Mouse (Mus musculus): ENCODE data around the gene Cadm2. TPM values are rescaled to one million over a fixed set of nuclear protein-coding genes. Genes with fewer than 3 reads are reported as not detected.

Cadm2 gene
- 4.6 and 5.3 TPM in 2 replicates for polyA plus RNA-seq (2014; fragmentation: Nextera tagmentation; extraction: Ambion mirVana)

DNA sequence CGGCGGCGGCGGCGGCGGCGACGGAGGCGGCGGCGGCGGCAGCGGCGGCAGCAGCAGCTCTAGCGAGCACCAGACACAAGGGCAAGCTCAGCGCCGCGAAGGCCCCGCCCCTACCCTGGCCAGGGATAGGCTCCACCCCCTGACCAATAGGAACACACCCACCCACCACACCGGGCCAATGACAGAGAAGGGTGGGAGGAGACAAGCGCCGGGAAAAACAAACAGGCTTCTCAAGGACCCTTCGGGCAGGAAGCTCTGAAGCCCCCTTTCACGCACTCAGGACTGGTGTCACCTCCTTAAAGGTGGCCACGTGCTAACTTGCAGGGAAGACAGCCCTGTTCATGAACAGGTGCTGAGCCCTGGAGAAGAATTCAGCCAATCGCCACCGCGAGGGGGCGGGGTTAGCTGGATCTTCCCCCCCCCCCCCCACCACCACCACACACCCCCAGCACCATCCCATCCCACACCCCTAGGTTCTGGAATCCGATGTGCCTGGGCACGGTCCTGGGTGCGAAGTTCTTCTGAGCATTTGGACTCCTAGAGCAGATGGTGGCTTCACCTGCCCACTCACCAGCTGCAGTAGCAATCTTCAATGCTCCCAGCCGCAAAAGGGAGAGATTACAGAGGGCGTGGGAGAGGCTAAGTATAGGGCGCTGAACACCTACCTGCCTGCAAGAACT is at the start of gene Cadm2:
Gene Cadm2 (minus strand): TSS at position 83 of the 680 bp plus-strand sequence.
- H3K9me3 ChIP-seq (ENCODE audit: control insufficient read depth, low read depth, low read length): no peaks in the 10 kb centered on the region
- H3K36me3 ChIP-seq (ENCODE audit: control insufficient read depth, insufficient read depth, low read length): no peaks in the 10 kb centered on the region
- peak within 1 kb of the TSS; percentile 76 for H3K4me2 ChIP-seq (replicated peaks; ENCODE audit: low read depth, low read length)
- H3K4me3 ChIP-seq (ENCODE audit: low read depth, low read length): peak within 1 kb of the TSS; percentile 60
- H3K4me1 ChIP-seq (ENCODE audit: control insufficient read depth, insufficient read depth, low read length): no peaks in the 10 kb centered on the region
- H3K27me3 ChIP-seq (ENCODE audit: control insufficient read depth, insufficient read depth, low read length): 0 out of 2 replicates have a peak, but pooled peaks cover 2% of the 10 kb centered on the region
- peak; percentile 100 for ATAC-seq (ENCODE audit: insufficient number of reproducible peaks, insufficient read depth, low FRiP score, low read depth)
- no peak within 1 kb of the TSS for H3K27ac ChIP-seq (ENCODE audit: low read length)
- peak within 1 kb of the TSS; percentile 6; the same call in 1 of the 2 replicates for H3K9ac ChIP-seq (replicated peaks; ENCODE audit: low read depth, low read length)
- 1% methylated on average over 21 of the region's 35 CpGs for WGBS

DNA sequence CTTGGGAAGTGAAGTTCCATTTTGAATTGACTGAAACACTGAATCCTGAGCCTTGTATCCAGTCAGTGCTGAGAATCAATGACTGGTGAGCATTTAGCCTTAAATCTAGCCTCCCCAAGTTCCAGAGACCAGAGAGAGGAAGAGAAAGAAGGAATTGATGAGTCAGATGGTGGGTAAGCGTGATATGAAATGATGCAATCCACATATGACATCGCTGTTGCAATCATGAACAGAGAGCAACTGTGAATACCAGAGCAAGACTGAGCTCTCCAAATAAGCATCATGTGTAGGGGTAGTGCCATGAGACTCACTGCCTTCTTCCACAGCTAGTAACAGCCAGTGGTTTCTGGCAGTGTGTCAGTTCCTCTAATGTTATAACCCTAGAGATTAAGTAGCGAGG is 26.2 kb upstream of the Cadm2 start:
- H3K36me3 ChIP-seq (ENCODE audit: control insufficient read depth, insufficient read depth, low read length): no peaks in the 10 kb centered on the region
- H3K4me3 ChIP-seq (ENCODE audit: low read depth, low read length): no peak overlapping the region
- WGBS: 90% methylated on average over 3 of the region's 3 CpGs
- no peaks in the 10 kb centered on the region for H3K4me1 ChIP-seq (ENCODE audit: control insufficient read depth, insufficient read depth, low read length)
- no peak overlapping the region for H3K4me2 ChIP-seq (replicated peaks; ENCODE audit: low read depth, low read length)
- no peak overlapping the region for H3K9ac ChIP-seq (replicated peaks; ENCODE audit: low read depth, low read length)
- H3K27ac ChIP-seq (ENCODE audit: low read length): no peak overlapping the region
- H3K9me3 ChIP-seq (ENCODE audit: control insufficient read depth, low read depth, low read length): no peaks in the 10 kb centered on the region
- no peaks in the 10 kb centered on the region for H3K27me3 ChIP-seq (ENCODE audit: control insufficient read depth, insufficient read depth, low read length)
- no peak for ATAC-seq (ENCODE audit: insufficient number of reproducible peaks, insufficient read depth, low FRiP score, low read depth)

DNA sequence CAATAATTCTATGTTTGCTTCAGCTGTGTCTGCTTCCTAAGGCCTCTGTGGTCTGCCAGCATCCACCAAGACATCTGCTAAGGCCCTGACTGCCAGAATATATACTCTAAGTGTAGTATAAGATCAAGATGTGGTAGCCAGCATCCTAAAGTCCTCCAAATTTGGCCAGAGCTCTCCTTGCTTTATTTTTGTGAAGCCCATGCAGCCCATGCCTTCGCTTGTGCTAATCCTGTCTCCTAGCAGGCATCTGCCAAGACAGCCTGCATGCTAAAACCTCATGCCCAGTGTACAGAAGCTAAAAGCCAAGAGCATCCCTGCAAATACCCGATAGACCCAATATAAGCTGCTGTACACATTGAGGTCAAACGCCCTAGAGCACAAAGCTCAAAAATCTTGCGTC is 22.9 kb upstream of the Cadm2 start:
- no peak for ATAC-seq (ENCODE audit: insufficient number of reproducible peaks, insufficient read depth, low FRiP score, low read depth)
- Histone ChIP-seq H3K4me2 (replicated peaks; ENCODE audit: low read depth, low read length) (no peak overlapping the region), H3K36me3 (ENCODE audit: control insufficient read depth, insufficient read depth, low read length) (no peaks in the 10 kb centered on the region), H3K9me3 (ENCODE audit: control insufficient read depth, low read depth, low read length) (no peaks in the 10 kb centered on the region), H3K27me3 (ENCODE audit: control insufficient read depth, insufficient read depth, low read length) (no peaks in the 10 kb centered on the region), H3K9ac (replicated peaks; ENCODE audit: low read depth, low read length) (no peak overlapping the region), H3K27ac (ENCODE audit: low read length) (no peak overlapping the region), H3K4me1 (ENCODE audit: control insufficient read depth, insufficient read depth, low read length) (no peaks in the 10 kb centered on the region), H3K4me3 (ENCODE audit: low read depth, low read length) (no peak overlapping the region)
- 90% methylated on average over 4 of the region's 4 CpGs for WGBS

DNA sequence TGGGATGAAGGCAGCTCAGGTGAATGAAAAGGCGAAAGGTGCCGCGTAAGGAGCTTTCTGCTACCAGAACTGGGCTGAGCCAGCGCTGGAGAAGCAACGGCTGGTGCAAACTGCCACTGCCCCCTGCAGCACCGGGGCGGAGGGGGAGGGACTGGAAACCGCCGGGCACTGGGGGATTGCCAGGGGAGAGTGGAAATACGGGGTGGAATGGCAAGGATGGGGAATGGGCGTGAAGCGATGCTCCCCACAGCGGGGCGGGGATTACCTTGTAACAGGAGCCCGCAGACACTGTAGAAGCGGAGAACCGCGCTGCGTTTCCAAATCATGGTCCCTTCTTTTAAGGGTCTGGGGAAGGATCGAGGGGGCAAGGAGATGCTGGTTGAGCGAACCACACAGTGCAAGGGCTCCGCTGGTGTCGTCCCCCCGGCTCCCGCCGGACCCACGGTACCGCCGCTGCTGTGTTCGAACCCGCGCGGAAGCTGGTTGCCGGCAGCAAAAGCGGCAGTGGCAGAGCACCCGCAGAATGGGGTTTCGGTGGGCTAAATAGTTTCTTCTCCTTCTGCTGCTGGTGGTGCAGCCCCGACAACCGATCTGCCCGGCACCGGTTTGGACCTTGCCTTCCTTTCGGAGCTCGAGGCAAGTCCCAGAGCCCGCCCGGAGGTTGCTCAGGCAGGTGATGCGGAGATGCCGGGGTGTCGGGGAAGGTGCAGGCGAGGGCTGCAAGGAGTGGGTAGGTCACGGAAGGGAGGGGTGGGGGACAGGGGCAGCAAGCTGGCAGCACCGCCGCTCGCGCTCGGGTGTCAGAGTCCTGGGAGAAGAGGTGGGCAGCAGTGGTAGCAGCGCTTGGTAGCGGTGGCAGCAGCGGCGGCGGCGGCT is 564 bp downstream of the Cadm2 start:
- H3K9ac ChIP-seq (replicated peaks; ENCODE audit: low read depth, low read length): peak overlapping the region; percentile 6; the same call in 1 of the 2 replicates
- no peaks in the 10 kb centered on the region for H3K4me1 ChIP-seq (ENCODE audit: control insufficient read depth, insufficient read depth, low read length)
- under 1% methylated on average over 53 of the region's 61 CpGs for WGBS
- H3K4me3 ChIP-seq (ENCODE audit: low read depth, low read length): peak overlapping the region; percentile 60
- H3K36me3 ChIP-seq (ENCODE audit: control insufficient read depth, insufficient read depth, low read length): no peaks in the 10 kb centered on the region
- peak overlapping the region; percentile 76 for H3K4me2 ChIP-seq (replicated peaks; ENCODE audit: low read depth, low read length)
- peak; percentile 44 for ATAC-seq (ENCODE audit: insufficient number of reproducible peaks, insufficient read depth, low FRiP score, low read depth)
- no peaks in the 10 kb centered on the region for H3K9me3 ChIP-seq (ENCODE audit: control insufficient read depth, low read depth, low read length)
- H3K27me3 ChIP-seq (ENCODE audit: control insufficient read depth, insufficient read depth, low read length): 0 out of 2 replicates have a peak, but pooled peaks cover 2% of the 10 kb centered on the region
- no peak overlapping the region for H3K27ac ChIP-seq (ENCODE audit: low read length)

DNA sequence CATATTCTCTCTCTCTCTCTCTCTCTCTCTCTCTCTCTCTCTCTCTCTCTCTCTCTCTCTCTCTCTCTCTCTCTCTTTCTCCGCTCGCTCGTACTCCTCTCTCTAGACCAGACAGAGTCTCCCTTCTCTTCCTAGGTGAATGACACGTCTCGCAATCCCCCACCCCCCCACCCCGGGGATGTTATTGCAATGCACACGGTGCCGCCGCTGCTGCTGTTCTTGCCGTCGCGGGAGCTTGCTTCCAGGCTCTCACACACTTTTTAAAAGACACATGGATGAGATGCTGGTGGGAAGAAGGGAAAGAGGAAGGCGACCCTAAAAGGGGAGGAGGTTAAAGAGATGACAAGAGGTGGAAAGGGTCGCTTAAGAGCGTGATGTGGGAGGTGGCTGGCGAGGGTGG is 1.3 kb downstream of the Cadm2 start:
- Histone ChIP-seq H3K4me2 (replicated peaks; ENCODE audit: low read depth, low read length) (peak overlapping the region; percentile 76), H3K4me3 (ENCODE audit: low read depth, low read length) (peak overlapping the region; percentile 60), H3K27me3 (ENCODE audit: control insufficient read depth, insufficient read depth, low read length) (0 out of 2 replicates have a peak, but pooled peaks cover 2% of the 10 kb centered on the region), H3K36me3 (ENCODE audit: control insufficient read depth, insufficient read depth, low read length) (no peaks in the 10 kb centered on the region), H3K9ac (replicated peaks; ENCODE audit: low read depth, low read length) (no peak overlapping the region; the same call in 1 of the 2 replicates), H3K9me3 (ENCODE audit: control insufficient read depth, low read depth, low read length) (no peaks in the 10 kb centered on the region), H3K4me1 (ENCODE audit: control insufficient read depth, insufficient read depth, low read length) (no peaks in the 10 kb centered on the region), H3K27ac (ENCODE audit: low read length) (no peak overlapping the region)
- WGBS: 2% methylated on average over 16 of the region's 16 CpGs
- ATAC-seq (ENCODE audit: insufficient number of reproducible peaks, insufficient read depth, low FRiP score, low read depth): no peak

DNA sequence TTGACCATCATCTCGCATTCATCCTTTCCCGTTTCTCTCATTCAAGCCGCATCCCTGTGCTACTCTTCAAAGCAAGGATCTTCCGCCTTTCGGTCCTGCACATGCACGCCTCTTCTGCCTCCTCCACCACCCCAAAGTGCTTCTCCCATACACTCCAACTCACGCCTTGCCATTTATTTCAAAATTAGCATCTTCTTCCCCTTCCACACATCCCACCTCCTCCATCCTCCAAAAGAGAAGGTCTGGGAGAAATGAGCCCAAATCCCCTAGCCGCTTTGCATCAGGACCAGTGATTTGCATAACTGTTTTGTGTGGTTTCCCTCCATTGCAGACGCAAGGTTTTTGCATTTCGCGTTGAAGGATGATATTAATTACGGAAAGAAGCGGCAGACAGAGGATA is 1.9 kb downstream of the Cadm2 start:
- Histone ChIP-seq H3K9me3 (ENCODE audit: control insufficient read depth, low read depth, low read length) (no peaks in the 10 kb centered on the region), H3K4me3 (ENCODE audit: low read depth, low read length) (no peak overlapping the region), H3K4me1 (ENCODE audit: control insufficient read depth, insufficient read depth, low read length) (no peaks in the 10 kb centered on the region), H3K4me2 (replicated peaks; ENCODE audit: low read depth, low read length) (no peak overlapping the region), H3K9ac (replicated peaks; ENCODE audit: low read depth, low read length) (no peak overlapping the region), H3K27me3 (ENCODE audit: control insufficient read depth, insufficient read depth, low read length) (0 out of 2 replicates have a peak, but pooled peaks cover 2% of the 10 kb centered on the region), H3K27ac (ENCODE audit: low read length) (no peak overlapping the region), H3K36me3 (ENCODE audit: control insufficient read depth, insufficient read depth, low read length) (no peaks in the 10 kb centered on the region)
- 24% methylated on average over 13 of the region's 13 CpGs for WGBS
- ATAC-seq (ENCODE audit: insufficient number of reproducible peaks, insufficient read depth, low FRiP score, low read depth): no peak

DNA sequence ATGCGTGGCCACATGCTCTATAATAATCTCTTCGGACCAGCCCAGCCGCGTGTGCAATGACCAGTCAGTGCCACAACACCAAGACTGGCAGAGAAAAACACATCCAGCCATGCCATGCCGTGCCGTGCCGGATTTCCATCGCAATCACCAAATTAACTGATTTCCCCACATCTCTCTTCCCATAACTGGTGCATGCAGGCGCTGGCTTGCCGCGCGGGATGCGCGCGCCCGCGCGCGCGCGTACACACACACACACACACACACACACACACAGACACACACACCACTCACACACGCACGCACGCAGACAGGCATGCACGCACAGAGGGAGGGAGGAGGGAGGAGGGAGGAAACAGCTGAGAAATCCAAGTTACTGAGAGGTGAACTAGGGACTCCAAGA is 2.9 kb downstream of the Cadm2 start:
- H3K9ac ChIP-seq (replicated peaks; ENCODE audit: low read depth, low read length): no peak overlapping the region
- peak overlapping the region; percentile 26 for H3K4me3 ChIP-seq (ENCODE audit: low read depth, low read length)
- peak overlapping the region; percentile 57 for H3K4me2 ChIP-seq (replicated peaks; ENCODE audit: low read depth, low read length)
- H3K36me3 ChIP-seq (ENCODE audit: control insufficient read depth, insufficient read depth, low read length): no peaks in the 10 kb centered on the region
- H3K4me1 ChIP-seq (ENCODE audit: control insufficient read depth, insufficient read depth, low read length): no peaks in the 10 kb centered on the region
- no peaks in the 10 kb centered on the region for H3K9me3 ChIP-seq (ENCODE audit: control insufficient read depth, low read depth, low read length)
- 1% methylated on average over 21 of the region's 25 CpGs for WGBS
- no peak overlapping the region for H3K27ac ChIP-seq (ENCODE audit: low read length)
- H3K27me3 ChIP-seq (ENCODE audit: control insufficient read depth, insufficient read depth, low read length): 0 out of 2 replicates have a peak, but pooled peaks cover 2% of the 10 kb centered on the region
- no peak for ATAC-seq (ENCODE audit: insufficient number of reproducible peaks, insufficient read depth, low FRiP score, low read depth)

DNA sequence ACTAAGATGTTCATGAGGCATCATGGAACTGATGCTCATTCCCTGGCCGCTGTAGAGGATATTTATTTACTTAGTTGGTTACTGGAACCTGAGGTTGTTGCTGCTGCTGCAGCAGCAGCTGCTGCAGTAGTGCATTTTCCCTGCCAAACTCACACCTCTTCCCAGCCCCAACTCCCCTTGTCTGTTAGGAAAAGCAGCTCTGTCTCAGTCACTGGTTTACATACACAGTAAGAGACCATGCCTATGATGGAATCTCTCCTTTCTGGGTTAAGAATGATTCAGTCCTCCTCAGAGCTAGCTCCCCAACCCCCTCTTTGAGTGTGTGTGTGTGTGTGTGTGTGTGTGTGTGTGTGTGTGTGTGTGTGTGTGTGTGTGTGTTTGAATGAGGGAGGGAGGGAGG is 3.5 kb downstream of the Cadm2 start:
- no peaks in the 10 kb centered on the region for H3K9me3 ChIP-seq (ENCODE audit: control insufficient read depth, low read depth, low read length)
- H3K4me3 ChIP-seq (ENCODE audit: low read depth, low read length): no peak overlapping the region
- H3K9ac ChIP-seq (replicated peaks; ENCODE audit: low read depth, low read length): no peak overlapping the region
- H3K27ac ChIP-seq (ENCODE audit: low read length): no peak overlapping the region
- no peak for ATAC-seq (ENCODE audit: insufficient number of reproducible peaks, insufficient read depth, low FRiP score, low read depth)
- 0 out of 2 replicates have a peak, but pooled peaks cover 2% of the 10 kb centered on the region for H3K27me3 ChIP-seq (ENCODE audit: control insufficient read depth, insufficient read depth, low read length)
- no peaks in the 10 kb centered on the region for H3K36me3 ChIP-seq (ENCODE audit: control insufficient read depth, insufficient read depth, low read length)
- 15% methylated on average over 1 of the region's 1 CpGs for WGBS
- no peaks in the 10 kb centered on the region for H3K4me1 ChIP-seq (ENCODE audit: control insufficient read depth, insufficient read depth, low read length)
- no peak overlapping the region for H3K4me2 ChIP-seq (replicated peaks; ENCODE audit: low read depth, low read length)
